Mouse (Mus musculus): ENCODE measurements at regions not wholly inside any gene's neighbourhood (a gene's known extent, or its start where the extent isn't known, plus 50 kb on each side); places are given as distances from the start of the nearest gene placed in this dataset.

GRCm38 (mm10) chr3:70384235-70384634, 376.8 kb downstream of the Otol1 start:
- no peak overlapping the region for H3K4me2 ChIP-seq (ENCODE audit: low read depth)
- H3K4me1 ChIP-seq (ENCODE audit: control insufficient read depth, insufficient read depth, low read length): no peaks in the 10 kb centered on the region
- WGBS: 75% methylated on average over 1 of the region's 1 CpGs
- no peaks in the 10 kb centered on the region for H3K9me3 ChIP-seq (ENCODE audit: control insufficient read depth, low read length)
- H3K27me3 ChIP-seq (ENCODE audit: control insufficient read depth, insufficient read depth, low read length): no peaks in the 10 kb centered on the region
- no peak overlapping the region for H3K27ac ChIP-seq (ENCODE audit: low read depth, low read length)
- no peak overlapping the region for H3K4me3 ChIP-seq (ENCODE audit: low read depth, low read length)
- no peaks in the 10 kb centered on the region for H3K36me3 ChIP-seq (ENCODE audit: control insufficient read depth, insufficient read depth, low read length)
- ATAC-seq (ENCODE audit: insufficient read depth, low FRiP score, low TSS enrichment) (no peak), DNase-seq (ENCODE audit: low spot score) (no peak)
- no peak overlapping the region for H3K9ac ChIP-seq (ENCODE audit: low read length)

- Histone ChIP-seq H3K27ac (ENCODE audit: low read depth, low read length) (no peak overlapping the region), H3K27me3 (ENCODE audit: control insufficient read depth, insufficient read depth, low read length) (no peaks in the 10 kb centered on the region), H3K9ac (ENCODE audit: low read length) (no peak overlapping the region), H3K4me3 (ENCODE audit: low read depth, low read length) (no peak overlapping the region), H3K9me3 (ENCODE audit: control insufficient read depth, low read length) (no peaks in the 10 kb centered on the region), H3K4me2 (ENCODE audit: low read depth) (no peak overlapping the region), H3K4me1 (ENCODE audit: control insufficient read depth, insufficient read depth, low read length) (no peaks in the 10 kb centered on the region), H3K36me3 (ENCODE audit: control insufficient read depth, insufficient read depth, low read length) (no peaks in the 10 kb centered on the region)
- DNase-seq (ENCODE audit: low spot score) (no peak), ATAC-seq (ENCODE audit: insufficient read depth, low FRiP score, low TSS enrichment) (no peak)
- 83% methylated on average over 4 of the region's 4 CpGs for WGBS
Measured at GRCm38 (mm10) chr3:70385961-70386360, 378.5 kb downstream of the Otol1 start.

- Histone ChIP-seq H3K4me1 (ENCODE audit: control insufficient read depth, insufficient read depth, low read length) (no peaks in the 10 kb centered on the region), H3K4me2 (ENCODE audit: low read depth) (no peak overlapping the region), H3K27me3 (ENCODE audit: control insufficient read depth, insufficient read depth, low read length) (no peaks in the 10 kb centered on the region), H3K9me3 (ENCODE audit: control insufficient read depth, low read length) (no peaks in the 10 kb centered on the region), H3K27ac (ENCODE audit: low read depth, low read length) (no peak overlapping the region), H3K4me3 (ENCODE audit: low read depth, low read length) (no peak overlapping the region), H3K9ac (ENCODE audit: low read length) (no peak overlapping the region), H3K36me3 (ENCODE audit: control insufficient read depth, insufficient read depth, low read length) (no peaks in the 10 kb centered on the region)
- DNase-seq (ENCODE audit: low spot score) (no peak), ATAC-seq (ENCODE audit: insufficient read depth, low FRiP score, low TSS enrichment) (no peak)
- 89% methylated on average over 2 of the region's 2 CpGs for WGBS
Measured at GRCm38 (mm10) chr3:70401187-70401586, 393.8 kb downstream of the Otol1 start.

- Histone ChIP-seq H3K36me3 (ENCODE audit: control insufficient read depth, insufficient read depth, low read length) (no peaks in the 10 kb centered on the region), H3K27me3 (ENCODE audit: control insufficient read depth, insufficient read depth, low read length) (no peaks in the 10 kb centered on the region), H3K9me3 (ENCODE audit: control insufficient read depth, low read length) (no peaks in the 10 kb centered on the region), H3K27ac (ENCODE audit: low read depth, low read length) (no peak overlapping the region), H3K4me2 (ENCODE audit: low read depth) (no peak overlapping the region), H3K4me3 (ENCODE audit: low read depth, low read length) (no peak overlapping the region), H3K4me1 (ENCODE audit: control insufficient read depth, insufficient read depth, low read length) (no peaks in the 10 kb centered on the region), H3K9ac (ENCODE audit: low read length) (no peak overlapping the region)
- ATAC-seq (ENCODE audit: insufficient read depth, low FRiP score, low TSS enrichment) (no peak), DNase-seq (ENCODE audit: low spot score) (no peak)
- 94% methylated on average over 1 of the region's 1 CpGs for WGBS
Measured at GRCm38 (mm10) chr3:70406571-70406970, 399.2 kb downstream of the Otol1 start.

- no peaks in the 10 kb centered on the region for H3K27me3 ChIP-seq (ENCODE audit: control insufficient read depth, insufficient read depth, low read length)
- H3K27ac ChIP-seq (ENCODE audit: low read depth, low read length): no peak overlapping the region
- no peak overlapping the region for H3K4me3 ChIP-seq (ENCODE audit: low read depth, low read length)
- no peak for DNase-seq (ENCODE audit: low spot score)
- 61% methylated on average over 4 of the region's 4 CpGs for WGBS
- no peak for ATAC-seq (ENCODE audit: insufficient read depth, low FRiP score, low TSS enrichment)
- H3K9ac ChIP-seq (ENCODE audit: low read length): no peak overlapping the region
- no peak overlapping the region for H3K4me2 ChIP-seq (ENCODE audit: low read depth)
- H3K36me3 ChIP-seq (ENCODE audit: control insufficient read depth, insufficient read depth, low read length): no peaks in the 10 kb centered on the region
- H3K4me1 ChIP-seq (ENCODE audit: control insufficient read depth, insufficient read depth, low read length): no peaks in the 10 kb centered on the region
- no peaks in the 10 kb centered on the region for H3K9me3 ChIP-seq (ENCODE audit: control insufficient read depth, low read length)
Measured at GRCm38 (mm10) chr3:70418273-70418672, 410.9 kb downstream of the Otol1 start.

- Histone ChIP-seq H3K4me3 (ENCODE audit: low read depth, low read length) (no peak overlapping the region), H3K27me3 (ENCODE audit: control insufficient read depth, insufficient read depth, low read length) (no peaks in the 10 kb centered on the region), H3K36me3 (ENCODE audit: control insufficient read depth, insufficient read depth, low read length) (no peaks in the 10 kb centered on the region), H3K9me3 (ENCODE audit: control insufficient read depth, low read length) (no peaks in the 10 kb centered on the region), H3K27ac (ENCODE audit: low read depth, low read length) (no peak overlapping the region), H3K9ac (ENCODE audit: low read length) (no peak overlapping the region), H3K4me1 (ENCODE audit: control insufficient read depth, insufficient read depth, low read length) (no peaks in the 10 kb centered on the region), H3K4me2 (ENCODE audit: low read depth) (no peak overlapping the region)
- DNase-seq (ENCODE audit: low spot score) (no peak), ATAC-seq (ENCODE audit: insufficient read depth, low FRiP score, low TSS enrichment) (no peak)
- WGBS: 86% methylated on average over 1 of the region's 1 CpGs
Measured at GRCm38 (mm10) chr3:70422016-70422415, 414.6 kb downstream of the Otol1 start.

- DNase-seq (ENCODE audit: low spot score) (no peak), ATAC-seq (ENCODE audit: insufficient read depth, low FRiP score, low TSS enrichment) (no peak)
- H3K9me3 ChIP-seq (ENCODE audit: control insufficient read depth, low read length): no peaks in the 10 kb centered on the region
- no peak overlapping the region for H3K4me2 ChIP-seq (ENCODE audit: low read depth)
- H3K27me3 ChIP-seq (ENCODE audit: control insufficient read depth, insufficient read depth, low read length): no peaks in the 10 kb centered on the region
- H3K36me3 ChIP-seq (ENCODE audit: control insufficient read depth, insufficient read depth, low read length): no peaks in the 10 kb centered on the region
- no peak overlapping the region for H3K9ac ChIP-seq (ENCODE audit: low read length)
- WGBS: 79% methylated on average over 3 of the region's 3 CpGs
- no peak overlapping the region for H3K4me3 ChIP-seq (ENCODE audit: low read depth, low read length)
- no peak overlapping the region for H3K27ac ChIP-seq (ENCODE audit: low read depth, low read length)
- H3K4me1 ChIP-seq (ENCODE audit: control insufficient read depth, insufficient read depth, low read length): no peaks in the 10 kb centered on the region
Measured at GRCm38 (mm10) chr3:70422669-70423068, 415.3 kb downstream of the Otol1 start.

GRCm38 (mm10) chr3:70436671-70437070, 429.3 kb downstream of the Otol1 start:
- H3K4me1 ChIP-seq (ENCODE audit: control insufficient read depth, insufficient read depth, low read length): no peaks in the 10 kb centered on the region
- WGBS: 77% methylated on average over 4 of the region's 4 CpGs
- DNase-seq (ENCODE audit: low spot score) (no peak), ATAC-seq (ENCODE audit: insufficient read depth, low FRiP score, low TSS enrichment) (no peak)
- H3K27me3 ChIP-seq (ENCODE audit: control insufficient read depth, insufficient read depth, low read length): no peaks in the 10 kb centered on the region
- no peak overlapping the region for H3K4me3 ChIP-seq (ENCODE audit: low read depth, low read length)
- no peak overlapping the region for H3K27ac ChIP-seq (ENCODE audit: low read depth, low read length)
- H3K9me3 ChIP-seq (ENCODE audit: control insufficient read depth, low read length): no peaks in the 10 kb centered on the region
- H3K9ac ChIP-seq (ENCODE audit: low read length): no peak overlapping the region
- no peak overlapping the region for H3K4me2 ChIP-seq (ENCODE audit: low read depth)
- H3K36me3 ChIP-seq (ENCODE audit: control insufficient read depth, insufficient read depth, low read length): no peaks in the 10 kb centered on the region

- no peak for DNase-seq (ENCODE audit: low spot score)
Measured at GRCm38 (mm10) chr3:70457181-70457847, 449.9 kb downstream of the Otol1 start.

More at GRCm38 (mm10) chr3:70457181-70457847, 449.9 kb downstream of the Otol1 start:
- ATAC-seq (ENCODE audit: insufficient read depth, low FRiP score, low TSS enrichment): no peak
- Histone ChIP-seq H3K4me2 (ENCODE audit: low read depth) (no peak overlapping the region), H3K4me3 (ENCODE audit: low read depth, low read length) (no peak overlapping the region), H3K4me1 (ENCODE audit: control insufficient read depth, insufficient read depth, low read length) (no peaks in the 10 kb centered on the region), H3K9me3 (ENCODE audit: control insufficient read depth, low read length) (no peaks in the 10 kb centered on the region), H3K27me3 (ENCODE audit: control insufficient read depth, insufficient read depth, low read length) (no peaks in the 10 kb centered on the region), H3K36me3 (ENCODE audit: control insufficient read depth, insufficient read depth, low read length) (no peaks in the 10 kb centered on the region), H3K9ac (ENCODE audit: low read length) (no peak overlapping the region), H3K27ac (ENCODE audit: low read depth, low read length) (no peak overlapping the region)
- 73% methylated on average over 2 of the region's 2 CpGs for WGBS
